Mouse (Mus musculus) left cerebral cortex, postnatal 25 days (tissue): ENCODE data around the gene Cobll1. TPM values are rescaled to one million over a fixed set of nuclear protein-coding genes. Genes with fewer than 3 reads are reported as not detected.
"Not testable (repeated sequence)": the region's sequence is repeated elsewhere in the genome, so short reads cannot be mapped to it uniquely, and the experiment has no call there.

Experiments
- DNase-seq, 2 experiments: peaks; one replicate each; pipeline ENCODE4 v3.0.0; 2022; ENCODE audit warnings: low spot score in 2 of 2, mixed read lengths in 1 of 2
- intact Hi-C: fragments of 180-260 bp; cut with DNase I; formaldehyde crosslinking; loops from one replicate; pipeline ENCODE4 v1.15.1; 2025
- total RNA-seq, 2 experiments: library from RNA; stranded (reverse); gene quantifications; 2 replicates each; pipeline ENCODE4 v1.2.3; 2021

Gene Cobll1
- 1 to 10 TPM; 6.3 to 6.6 TPM for total RNA-seq

DNA sequence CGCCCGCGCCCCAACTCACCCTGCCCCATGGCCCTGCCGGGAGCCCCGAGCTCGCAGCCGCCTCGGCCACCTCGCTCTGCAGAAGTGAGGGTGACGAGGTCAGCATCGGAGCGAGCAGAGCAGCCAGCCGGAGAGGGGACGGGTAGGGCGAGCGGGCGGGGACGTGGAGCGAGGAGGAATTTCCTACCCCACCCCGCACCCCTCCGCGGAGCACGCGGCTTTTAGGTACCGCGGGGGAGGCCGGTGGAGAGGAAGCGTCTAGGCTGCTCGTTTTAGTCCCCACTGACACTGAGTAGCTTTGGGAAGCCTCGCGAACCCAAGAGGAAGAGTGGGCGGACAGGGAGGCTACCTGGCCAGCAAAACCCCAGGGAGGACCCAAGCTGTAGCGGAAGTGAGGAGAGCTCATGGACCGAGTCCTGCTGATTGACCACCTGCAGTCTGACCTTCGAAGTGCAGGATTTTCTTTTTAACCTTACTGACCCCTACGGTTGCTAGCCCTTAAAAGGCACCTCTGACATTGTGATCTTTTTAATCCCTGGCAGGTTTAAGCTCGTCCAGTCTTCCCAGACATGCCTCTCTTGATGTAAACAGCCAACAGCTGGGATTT, at the start of gene Cobll1:
Gene Cobll1 (minus strand): TSS at position 440 of the 607 bp plus-strand sequence.
- no peak for DNase-seq
- intact Hi-C loops = loop anchor here (2.0 to 5.0 kb wide), 2 partner anchors 93 to 94 kb away; no protein-coding TSS in a partner anchor

DNA sequence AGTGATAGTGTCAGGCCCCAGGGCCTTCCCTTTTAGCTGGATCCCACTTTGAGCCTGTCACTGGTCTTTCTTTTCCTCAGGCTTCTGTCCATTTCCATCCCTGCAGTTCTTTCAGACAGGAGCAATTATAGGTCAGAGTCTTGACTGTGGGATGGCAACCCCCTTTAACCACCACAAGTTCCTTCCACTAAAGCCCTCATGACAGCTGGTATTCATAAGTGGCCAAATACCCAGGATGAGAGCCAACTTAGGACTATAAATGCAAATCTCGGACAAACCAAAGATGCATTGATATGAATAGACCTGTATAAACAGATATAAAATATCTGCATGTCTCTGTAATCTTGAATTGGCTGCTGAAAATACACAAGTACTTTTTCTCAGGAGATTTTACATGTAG, 49.5 kb upstream of the Cobll1 start:
- no peak for DNase-seq

DNA sequence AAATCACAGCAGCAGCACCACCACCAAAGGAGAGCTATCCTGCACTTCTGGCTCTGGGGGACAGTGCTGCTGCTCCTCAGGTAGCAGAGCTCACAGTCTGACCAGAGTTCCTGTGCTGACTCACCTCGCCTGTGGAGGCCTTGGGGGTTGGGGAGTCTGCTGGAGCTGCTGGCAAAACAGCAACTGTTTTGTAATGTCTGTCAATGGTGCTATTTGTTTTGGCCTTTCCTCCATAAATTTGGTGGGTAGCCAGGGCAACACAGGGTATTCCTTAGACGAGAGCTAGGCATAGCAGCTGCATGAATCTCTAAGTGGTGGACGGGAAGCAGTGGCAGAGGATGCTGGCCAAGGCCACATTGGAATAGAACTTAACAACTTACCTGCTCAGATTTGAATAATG, 46.2 kb upstream of the Cobll1 start:
- DNase-seq = peak in 1 of 2 experiments; percentile 23
- intact Hi-C loops = no loop called here

More for the DNA sequence above, 49.5 kb upstream of the Cobll1 start:
- intact Hi-C loops = no loop called here

DNA sequence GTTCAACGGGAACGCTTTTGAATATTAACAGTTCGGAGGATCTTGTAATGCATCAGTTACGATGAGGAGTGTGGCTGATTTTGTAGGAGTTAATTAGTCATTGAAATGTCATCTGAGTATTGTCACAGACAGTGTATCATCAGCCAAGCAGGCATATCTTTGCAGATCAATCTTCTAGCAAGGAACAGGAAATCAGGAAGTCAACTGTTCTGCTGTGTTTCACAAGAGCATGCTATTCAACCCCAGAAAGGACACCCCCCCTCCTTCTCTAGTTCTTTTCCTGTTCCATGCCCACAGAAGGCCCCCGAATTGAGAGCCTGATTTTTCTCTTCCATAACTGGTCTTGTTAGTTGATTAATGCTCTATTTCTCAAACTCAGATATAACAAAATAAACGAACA, 43.8 kb upstream of the Cobll1 start:
- DNase-seq = no peak
- intact Hi-C loops = no loop called here

DNA sequence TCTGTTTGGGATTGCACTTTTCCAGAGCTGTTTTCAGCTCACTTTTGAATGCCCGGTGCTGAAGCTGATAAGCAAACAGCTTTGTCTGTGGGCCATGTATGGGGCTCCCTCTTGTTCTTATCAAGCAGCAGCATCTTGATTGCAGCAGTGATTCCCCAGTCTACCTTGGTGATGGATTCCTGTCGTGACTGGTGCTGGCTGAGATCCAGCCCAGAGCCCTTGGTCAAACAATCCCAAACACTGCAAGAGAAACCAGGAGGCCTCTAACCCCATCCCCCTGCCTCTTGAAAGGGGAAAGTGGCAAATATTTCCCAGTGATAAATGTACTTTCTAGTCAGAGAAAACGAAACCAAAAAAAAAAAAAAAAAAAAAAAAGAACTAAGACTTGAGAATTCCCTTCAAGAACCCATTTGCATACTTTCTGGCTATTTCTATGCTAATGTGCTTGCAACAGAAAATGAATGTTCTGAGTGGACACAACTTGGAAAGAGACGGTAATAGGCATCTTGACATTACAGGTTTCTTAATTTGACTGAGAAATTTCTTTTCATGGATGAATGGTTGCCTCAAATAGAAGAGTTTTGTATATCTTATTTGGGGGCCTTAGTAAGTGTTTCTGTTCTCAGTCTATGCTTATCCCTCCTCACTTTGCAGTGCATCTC, 40.0 kb upstream of the Cobll1 start:
- no peak for DNase-seq
- intact Hi-C loops = no loop called here

DNA sequence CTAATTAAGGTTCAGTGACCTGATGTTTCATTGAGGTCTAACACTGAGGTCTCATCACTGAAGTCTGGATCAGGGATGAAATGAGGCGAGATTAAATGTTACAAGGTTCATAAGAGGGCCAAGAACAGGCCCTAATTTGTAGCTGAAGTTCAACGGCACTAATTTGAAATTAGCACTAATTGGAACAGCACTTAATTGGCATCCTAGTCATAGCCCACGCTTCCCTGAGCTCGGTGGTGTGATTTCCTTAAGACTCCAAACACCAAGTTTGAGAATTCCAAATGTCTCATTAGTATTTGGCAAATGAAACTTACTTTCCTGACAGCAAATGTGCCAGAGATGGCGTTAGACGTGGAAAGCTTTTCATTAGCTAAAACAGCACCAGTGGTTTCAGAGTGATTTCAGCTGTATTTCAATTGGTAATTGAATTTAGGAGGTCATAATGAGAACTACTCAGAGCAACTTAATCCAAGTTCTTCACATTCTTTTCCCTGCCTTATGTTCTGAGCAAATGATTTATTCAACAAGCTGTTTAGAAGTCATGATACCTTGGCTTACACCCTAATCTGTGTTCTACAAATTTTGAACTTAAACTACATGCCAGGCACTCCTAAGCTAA, 36.3 kb upstream of the Cobll1 start:
- intact Hi-C loops = no loop called here
- peak in 1 of 2 experiments; percentile 24 for DNase-seq

DNA sequence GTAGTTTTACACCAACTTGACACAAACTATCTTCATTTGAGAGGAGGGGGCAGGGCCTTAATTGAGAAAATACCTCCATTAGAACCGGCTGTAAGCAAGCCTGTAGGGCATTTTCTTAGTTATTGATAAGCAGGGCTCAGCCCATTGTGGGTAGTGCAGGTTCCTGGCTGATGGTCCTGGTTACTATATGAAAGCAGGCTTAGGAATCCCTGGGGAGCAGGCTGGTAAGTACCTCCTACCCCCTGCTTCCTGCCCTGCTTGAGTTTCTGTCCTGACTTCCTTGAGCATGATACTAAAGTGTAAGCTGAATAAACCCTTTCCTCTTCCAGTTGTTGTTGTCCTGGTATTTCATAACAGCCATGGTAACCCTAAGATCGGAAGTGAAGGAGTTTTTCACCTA, 34.7 kb upstream of the Cobll1 start:
- no peak for DNase-seq
- intact Hi-C loops = no loop called here

DNA sequence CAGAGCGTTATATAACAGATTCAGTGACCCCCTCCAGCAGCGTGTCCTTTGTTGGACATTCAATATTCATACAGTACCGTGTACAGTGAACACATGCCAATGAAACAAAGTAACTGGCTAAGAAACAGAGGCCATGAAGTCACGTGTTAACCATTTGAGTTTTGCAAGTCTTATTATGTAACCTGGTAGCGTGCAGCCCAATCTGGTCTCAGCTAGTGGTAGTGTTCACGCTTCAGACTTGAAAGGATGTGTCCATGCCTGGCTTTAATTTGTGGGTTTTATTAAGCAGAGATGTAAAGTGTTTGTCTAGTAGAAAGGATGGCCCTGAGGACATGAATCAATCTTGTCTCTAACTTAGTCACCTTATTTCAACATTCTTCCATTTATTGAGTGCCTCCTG, 29.5 kb upstream of the Cobll1 start:
- DNase-seq = no peak
- intact Hi-C loops = no loop called here

DNA sequence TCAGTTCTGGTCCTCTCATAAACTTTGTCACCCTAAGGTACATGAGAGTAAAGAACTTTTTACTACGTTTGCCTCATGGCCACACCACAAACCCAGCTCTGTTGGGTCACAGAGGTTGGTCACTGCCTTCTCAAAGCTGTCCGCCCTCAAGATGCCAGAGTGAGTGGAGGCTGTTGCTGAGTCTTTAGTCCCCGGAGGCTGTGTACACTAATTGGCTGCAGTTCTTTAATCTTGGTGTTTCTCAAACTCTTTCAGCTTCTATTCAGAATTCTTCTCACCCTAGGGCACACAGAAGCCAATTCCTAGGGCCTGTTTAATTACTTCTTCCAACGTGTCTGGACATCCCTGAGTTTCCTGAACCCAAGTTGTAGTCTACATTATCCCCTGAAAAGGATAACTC, 28.6 kb upstream of the Cobll1 start:
- peak in 1 of 2 experiments; percentile 9 for DNase-seq
- intact Hi-C loops = no loop called here

DNA sequence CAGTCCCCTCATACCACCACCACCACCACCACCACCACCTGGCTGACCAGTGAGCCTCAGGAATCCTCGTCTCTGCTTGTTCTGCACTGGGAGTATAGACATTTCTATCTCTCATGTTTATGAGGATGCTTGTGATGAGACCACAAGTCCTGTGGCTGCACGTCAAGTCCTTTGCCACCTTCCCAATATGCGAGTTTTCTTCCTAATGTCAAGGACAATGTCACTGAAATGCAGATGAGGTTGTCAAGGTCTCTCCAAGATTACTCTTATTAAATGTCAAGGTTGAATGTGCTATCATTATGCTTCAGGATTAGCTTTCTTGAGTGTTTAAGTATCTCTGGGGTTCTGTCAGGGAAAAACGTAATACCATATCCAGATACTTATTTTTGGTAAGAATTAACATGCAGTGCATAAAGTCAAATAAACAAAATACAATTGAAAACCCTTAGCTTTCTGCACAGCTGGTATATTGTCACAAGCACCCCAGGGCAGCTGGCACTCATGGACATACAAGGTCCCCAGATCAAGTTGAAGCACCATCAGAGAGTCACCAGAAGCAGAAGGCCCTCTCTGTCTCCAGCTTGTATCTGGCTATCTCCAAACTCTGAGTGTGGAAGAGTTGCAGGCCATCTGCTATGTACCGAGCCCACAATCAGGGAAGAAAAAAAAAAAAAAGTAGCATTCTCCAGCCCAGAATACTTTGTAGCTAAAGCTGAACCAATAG, 27.5 kb upstream of the Cobll1 start:
- no peak for DNase-seq
- intact Hi-C loops = no loop called here

DNA sequence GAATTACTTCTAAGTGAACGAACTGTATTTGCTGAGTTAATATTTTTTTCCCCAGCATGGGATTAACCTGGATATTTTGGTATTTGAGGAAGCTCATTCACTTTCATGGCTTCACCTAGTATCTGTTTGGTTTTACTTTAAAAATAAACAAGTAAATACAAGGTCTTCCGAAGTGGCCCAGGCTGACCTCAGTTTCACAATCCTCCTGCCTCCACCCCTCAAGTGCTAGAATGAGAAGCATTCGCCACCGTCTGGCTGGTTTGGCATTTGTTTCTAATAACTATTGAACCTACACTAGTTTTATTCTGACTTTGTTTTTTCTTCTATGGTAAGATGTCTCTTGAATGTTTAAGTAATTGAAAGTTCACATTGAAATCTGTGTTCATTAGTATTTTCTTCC, 23.0 kb upstream of the Cobll1 start:
- intact Hi-C loops = no loop called here
- DNase-seq = no peak

DNA sequence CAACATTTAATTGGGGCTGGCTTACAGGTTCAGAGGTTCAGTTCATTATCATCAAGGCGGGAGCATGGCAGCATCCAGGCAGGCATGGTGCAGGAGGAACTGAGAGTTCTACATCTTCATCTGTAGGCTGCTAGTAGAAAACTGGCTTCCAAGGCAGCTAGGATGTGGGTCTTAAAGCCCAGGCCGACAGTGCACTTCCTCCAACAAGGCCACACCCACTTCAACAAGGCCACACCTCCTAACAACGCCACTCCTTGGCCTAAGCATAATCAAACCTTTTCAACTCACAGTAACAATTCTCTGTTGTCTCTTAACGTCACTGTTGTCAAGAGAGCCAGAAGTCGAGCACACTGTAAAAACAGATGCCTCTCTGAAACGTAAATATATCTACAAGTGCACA, 21.6 kb upstream of the Cobll1 start:
- intact Hi-C loops = not testable (repeated sequence)

DNA sequence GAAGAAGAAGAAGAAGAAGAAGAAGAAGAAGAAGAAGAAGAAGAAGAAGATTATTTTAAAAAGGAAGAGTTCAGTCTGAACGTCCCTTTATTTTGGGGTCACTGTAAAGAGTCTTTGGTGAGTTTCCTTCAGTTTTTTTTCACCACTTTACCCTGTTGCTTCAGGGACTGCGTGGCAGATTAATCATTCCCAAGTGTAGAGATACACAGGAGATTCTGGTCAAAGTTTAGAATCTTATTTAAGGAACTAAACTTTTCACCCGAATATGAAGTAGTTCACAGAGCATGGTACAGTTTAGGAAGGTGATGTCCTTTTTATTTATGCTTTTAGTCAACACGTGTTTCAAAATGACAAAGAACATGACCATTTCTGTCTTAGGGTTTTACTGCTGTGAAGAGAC, 21.2 kb upstream of the Cobll1 start:
- intact Hi-C loops = no loop called here
- DNase-seq = no peak

More for the DNA sequence above, 21.6 kb upstream of the Cobll1 start:
- not testable (repeated sequence) for DNase-seq

DNA sequence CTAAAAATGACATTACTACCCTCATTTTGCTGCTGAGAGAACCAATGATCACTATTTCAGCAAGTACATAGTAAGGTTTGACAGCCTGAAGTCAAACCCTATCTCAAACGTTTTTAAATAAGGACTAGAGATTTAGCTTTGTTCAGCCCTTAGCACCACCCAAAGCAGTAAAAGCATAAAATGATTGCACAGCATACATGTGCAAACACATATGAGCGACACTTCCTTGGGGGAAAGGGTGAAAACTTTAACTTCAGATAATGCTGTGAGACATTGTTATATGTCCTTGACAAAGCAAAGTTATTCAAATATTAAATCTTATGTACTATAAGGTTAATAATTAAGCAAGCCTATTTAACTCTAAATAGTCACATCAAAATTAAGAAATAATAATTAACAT, 18.2 kb upstream of the Cobll1 start:
- intact Hi-C loops = no loop called here
- no peak for DNase-seq

DNA sequence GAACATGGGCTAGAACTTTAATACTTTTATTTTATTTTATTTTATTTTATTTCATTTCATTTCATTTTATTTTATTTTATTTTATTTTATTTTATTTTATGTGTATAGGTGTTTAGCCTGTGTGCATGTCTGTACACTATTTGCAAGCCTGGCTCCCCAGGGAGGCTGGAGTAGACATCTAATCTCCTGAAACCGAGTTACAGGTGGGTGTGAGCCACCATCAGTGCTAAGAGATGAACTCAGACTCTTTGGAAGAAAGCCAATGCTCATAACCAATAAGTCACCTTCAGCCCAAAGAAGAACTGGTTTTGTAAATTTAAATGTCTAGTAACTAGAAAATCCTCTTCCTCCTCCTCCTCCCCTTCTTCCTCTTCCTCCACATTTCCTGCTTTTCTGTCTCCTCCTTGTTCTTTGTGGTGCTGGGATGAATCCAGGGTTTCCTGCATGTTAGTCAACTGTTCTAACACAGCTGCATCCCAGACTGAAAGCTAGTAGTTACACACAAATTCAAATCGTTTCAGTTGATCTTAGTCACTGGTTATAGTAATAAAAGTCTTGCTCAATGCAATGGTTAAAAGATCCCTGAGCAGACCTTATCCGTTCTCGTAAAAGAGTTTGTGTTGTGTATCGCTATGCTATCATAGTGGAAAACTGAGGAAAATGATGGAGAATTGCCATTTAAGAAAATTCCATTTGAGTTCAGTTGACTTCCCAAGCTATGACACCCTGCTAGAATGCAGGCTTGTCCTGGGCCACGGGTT, 17.5 kb upstream of the Cobll1 start:
- intact Hi-C loops = no loop called here
- DNase-seq = no peak

DNA sequence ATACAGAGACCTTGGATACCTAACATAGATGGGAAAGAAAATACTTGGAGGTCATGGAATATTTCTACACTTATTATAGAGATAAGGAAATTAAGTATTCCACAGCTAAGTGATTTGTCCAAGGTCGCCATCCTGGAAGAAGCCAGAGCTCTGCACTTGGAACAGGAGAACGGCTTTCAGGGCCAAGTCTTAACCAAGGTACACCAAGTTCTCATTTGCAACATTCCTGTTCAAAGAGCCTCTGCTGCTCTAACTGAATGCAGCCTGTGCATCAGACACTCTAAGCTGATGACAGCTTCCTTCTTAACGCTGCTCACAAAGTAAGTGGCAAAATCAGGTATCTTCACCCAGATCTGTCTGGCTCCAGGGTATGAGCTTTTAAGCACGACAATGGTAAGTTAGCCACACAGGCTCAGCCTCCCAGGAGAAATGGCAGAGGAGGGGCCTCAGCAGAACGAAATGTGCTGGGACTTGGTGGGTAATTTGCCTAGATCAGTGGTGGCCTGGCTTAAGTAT, 11.4 kb upstream of the Cobll1 start:
- DNase-seq = no peak

DNA sequence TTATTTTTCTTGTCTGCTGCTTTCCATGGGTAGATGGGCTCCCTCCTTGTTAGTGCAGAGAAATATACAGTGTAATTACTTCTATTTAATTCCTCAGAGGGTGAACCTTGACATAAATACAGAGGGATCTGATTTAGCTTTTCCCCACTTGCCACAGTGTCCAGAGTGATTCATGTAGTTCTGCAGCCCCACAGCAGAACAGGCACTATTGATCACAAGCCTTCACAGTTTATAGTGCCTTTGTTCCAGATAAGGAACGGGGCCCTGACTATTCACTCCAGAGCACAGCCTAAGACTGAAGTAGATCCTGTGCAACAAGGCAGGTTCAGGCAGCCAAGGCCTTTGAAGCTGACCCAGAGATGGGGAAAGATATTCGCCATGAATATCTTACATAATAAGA, 10.4 kb upstream of the Cobll1 start:
- intact Hi-C loops = no loop called here
- no peak for DNase-seq

More for the DNA sequence above, 11.4 kb upstream of the Cobll1 start:
- intact Hi-C loops = no loop called here

DNA sequence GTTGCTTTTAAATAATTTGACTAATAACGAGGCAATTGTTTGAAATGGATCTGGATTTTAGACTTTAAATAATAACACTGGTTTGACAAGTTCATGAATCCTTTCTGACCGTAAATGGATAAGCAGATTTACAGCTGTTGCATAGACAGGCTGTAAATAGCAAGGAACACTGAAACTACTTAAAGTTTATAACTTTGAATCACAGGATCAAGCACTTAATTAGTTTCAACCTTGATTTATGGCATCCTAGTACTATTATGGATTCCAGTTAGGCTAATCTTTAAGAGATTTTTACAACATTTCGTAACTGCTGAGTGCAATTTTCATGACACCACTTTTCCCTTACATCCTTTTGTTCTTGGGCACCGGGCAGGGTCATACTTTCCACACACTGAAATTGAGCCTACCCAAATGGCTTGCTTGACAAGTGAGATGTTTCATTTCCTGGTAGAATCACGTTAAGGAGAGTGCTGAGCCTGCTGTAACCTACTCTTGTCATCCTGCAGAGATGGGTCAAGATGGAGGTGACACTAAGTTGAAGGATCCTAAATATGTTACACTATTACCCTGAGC, 1.1 kb upstream of the Cobll1 start:
- no peak for DNase-seq
- intact Hi-C loops = no loop called here
